ENCODE assay signal across 8 mouse cellular contexts in genomic region chr17:26244101-26244841, GRCm38 (mm10). TPM values are rescaled to one million over a fixed set of nuclear protein-coding genes. Genes with fewer than 3 reads are reported as not detected.
DNase-seq lines count a peak whose midpoint lies in the region; ATAC-seq lines count a peak whose summit lies in the region.

Gene Fam234a, minus strand, starts transcription at chr17:26244242.

- peak within 1 kb of the TSS; percentile 89 for H3K27ac ChIP-seq in intestine, embryonic 14.5 days (ENCODE audit: low read depth)

- H3K27me3 ChIP-seq in intestine, embryonic 14.5 days (replicated peaks; ENCODE audit: control insufficient read depth, insufficient read depth, low read length) = no peaks in the 10 kb centered on the region

- ATAC-seq in intestine, embryonic 14.5 days (replicated peaks; ENCODE audit: low FRiP score, low TSS enrichment, low read depth) = peak; percentile 96
- peak; percentile 90 for ATAC-seq in megakaryocyte progenitor cell, adult 5-6 weeks (replicated peaks; ENCODE audit: poor library complexity)

- H3K9ac ChIP-seq in intestine, embryonic 14.5 days (ENCODE audit: low read length) = peak within 1 kb of the TSS; percentile 60

- 8% methylated on average over 33 of the region's 33 CpGs for WGBS in intestine, embryonic 14.5 days

- peaks cover 8% of the 10 kb centered on the region; the same call in 1 of the 2 replicates for H3K4me1 ChIP-seq in intestine, embryonic 14.5 days (replicated peaks; ENCODE audit: control insufficient read depth, insufficient read depth, low read length)

- no peaks in the 10 kb centered on the region for H3K9me3 ChIP-seq in intestine, embryonic 14.5 days (ENCODE audit: control insufficient read depth, low read length)

- peak; percentile 93 for DNase-seq in adrenal gland, adult 8-10 months
- peak; percentile 93 for DNase-seq in embryo, embryonic 11.5 days (ENCODE audit: low read depth, low spot score)
- DNase-seq in gastrocnemius, postnatal 36 days = peak; percentile 88 to 92
- DNase-seq in intestine, embryonic 14.5 days (ENCODE audit: low spot score) = peak; percentile 97
- peak; percentile 92 to 96 for DNase-seq in left cerebral cortex, postnatal 10 days (ENCODE audit: extremely low spot score in 1 of 2, low spot score in 2 of 2)
- peak; percentile 96 to 97 for DNase-seq in right cerebral cortex, postnatal 10 days (ENCODE audit: low spot score in 2 of 2)
- peak; percentile 90 for DNase-seq in urinary bladder, postnatal 25 days (ENCODE audit: low spot score)

- H3K4me3 ChIP-seq in intestine, embryonic 14.5 days (ENCODE audit: low read depth, low read length) = peak within 1 kb of the TSS; percentile 66

- H3K36me3 ChIP-seq in intestine, embryonic 14.5 days (ENCODE audit: control insufficient read depth, insufficient read depth, low read length) = no peaks in the 10 kb centered on the region

- intact Hi-C loops in gastrocnemius, postnatal 36 days (cut with DNase I) = loop anchor here (5.0 kb wide), 1 partner anchor 122 kb away; the partner anchor contains the start of gene Mrpl28
- intact Hi-C loops in left cerebral cortex, postnatal 10 days (cut with DNase I) = loop anchor here (5.0 kb wide), 1 partner anchor 37 kb away; the partner anchor contains the start of gene Arhgdig

- peak within 1 kb of the TSS; percentile 72 for H3K4me2 ChIP-seq in intestine, embryonic 14.5 days (ENCODE audit: low read length)

RNA-seq across cellular contexts. Expression of gene Fam234a, which starts in this region (rescaled TPM):
- total RNA-seq in adrenal gland, adult 8-10 months (2022) = 100 to 1,000 TPM; 108 to 126 (median 119) TPM
- total RNA-seq in gastrocnemius, postnatal 36 days (2021) = 10 to 100 TPM; 65.5 to 66.9 TPM
- 71.9 and 76.5 TPM in 2 replicates for polyA plus RNA-seq in intestine, embryonic 14.5 days (2014; fragmentation: Nextera tagmentation; extraction: Ambion mirVana)
- total RNA-seq in left cerebral cortex, postnatal 10 days (2021) = 10 to 100 TPM; 18.2 to 21.3 TPM
- total RNA-seq in megakaryocyte progenitor cell, adult 5-6 weeks (2015) = 5.1 and 5.5 TPM in 2 replicates
- 4.6 and 6.4 TPM in 2 replicates for total RNA-seq in megakaryocyte progenitor cell, adult 5-6 weeks (2017)

Comparison
In these comparisons a context has a peak if more than half of its experiments do, and no peak if none do; other contexts are left out.
1. Peak in every context shown above with its lines: DNase-seq, ATAC-seq, H3K4me3 ChIP-seq and H3K27ac ChIP-seq.